Mouse (Mus musculus): Measurements from ENCODE around the gene Nme8. TPM values are rescaled to one million over a fixed set of nuclear protein-coding genes. Genes with fewer than 3 reads are reported as not detected.

The Nme8 gene
- total and polyA plus RNA-seq, 3 experiments = not detected

- no peak overlapping the region for H3K9ac ChIP-seq (ENCODE audit: control insufficient read depth, low read depth, low read length, poor library complexity, severe bottlenecking)
- no peak for DNase-seq (ENCODE audit: low read depth, low spot score)
- H3K9me3 ChIP-seq (replicated peaks; ENCODE audit: insufficient read depth, low read length) = no peaks in the 10 kb centered on the region
- H3K4me3 ChIP-seq (ENCODE audit: control insufficient read depth in 1 of 2, insufficient read depth in 1 of 2, low read depth in 2 of 2, low read length in 2 of 2) = no peak overlapping the region
- no peak for TF ChIP-seq EP300 (IDR thresholded peaks at IDR 0.05; ENCODE audit: low read depth in 1 of 2, low read length in 2 of 2)
- no peak for TF ChIP-seq MYB (IDR thresholded peaks at IDR 0.05; ENCODE audit: low read depth, low read length)
- no peak for TF ChIP-seq POLR2A (IDR thresholded peaks at IDR 0.05; ENCODE audit: control insufficient read depth in 1 of 2, insufficient read depth in 1 of 2, low read depth in 1 of 2, low read length in 2 of 2, poor library complexity in 1 of 2)
- H3K27ac ChIP-seq (ENCODE audit: control insufficient read depth, low read depth, low read length) = no peak overlapping the region
- no peaks in the 10 kb centered on the region for H3K36me3 ChIP-seq (ENCODE audit: control insufficient read depth in 1 of 2, insufficient read depth in 2 of 2, low read length in 2 of 2)
- no peaks in the 10 kb centered on the region for H3K79me2 ChIP-seq (ENCODE audit: control insufficient read depth, insufficient read depth, low read length, poor library complexity)
- H3K4me1 ChIP-seq (ENCODE audit: control insufficient read depth in 1 of 2, insufficient read depth in 2 of 2, low read length in 2 of 2) = no peaks in the 10 kb centered on the region
- peaks cover 5 to 10% of the 10 kb centered on the region in 2 experiments for H3K27me3 ChIP-seq (ENCODE audit: control insufficient read depth in 1 of 2, insufficient read depth in 2 of 2, low read length in 2 of 2)
Observed at GRCm38 (mm10) chr13:19682879-19683640, 14.5 kb downstream of the Nme8 start.

- Histone ChIP-seq H3K27ac (ENCODE audit: control insufficient read depth, low read depth, low read length) (no peak overlapping the region), H3K36me3 (ENCODE audit: control insufficient read depth in 1 of 2, insufficient read depth in 2 of 2, low read length in 2 of 2) (no peaks in the 10 kb centered on the region), H3K27me3 (ENCODE audit: control insufficient read depth in 1 of 2, insufficient read depth in 2 of 2, low read length in 2 of 2) (peaks cover 2% of the 10 kb centered on the region in 2 experiments; a peak in 3 of 4 replicates), H3K4me1 (ENCODE audit: control insufficient read depth in 1 of 2, insufficient read depth in 2 of 2, low read length in 2 of 2) (no peaks in the 10 kb centered on the region), H3K4me3 (ENCODE audit: control insufficient read depth in 1 of 2, insufficient read depth in 1 of 2, low read depth in 2 of 2, low read length in 2 of 2) (no peak overlapping the region), H3K9ac (ENCODE audit: control insufficient read depth, low read depth, low read length, poor library complexity, severe bottlenecking) (no peak overlapping the region), H3K79me2 (ENCODE audit: control insufficient read depth, insufficient read depth, low read length, poor library complexity) (no peaks in the 10 kb centered on the region), H3K9me3 (replicated peaks; ENCODE audit: insufficient read depth, low read length) (no peaks in the 10 kb centered on the region)
- TF ChIP-seq MEF2A (IDR thresholded peaks at IDR 0.05; ENCODE audit: extremely low read depth, insufficient replicate concordance, low read depth, low read length, poor library complexity, severe bottlenecking) = no peak
- TF ChIP-seq ZNF384 (IDR thresholded peaks at IDR 0.05; ENCODE audit: low read depth, low read length) = no peak
- TF ChIP-seq RAD21 (IDR thresholded peaks at IDR 0.05; ENCODE audit: low read depth, low read length) = no peak
- TF ChIP-seq CTCF (IDR thresholded peaks at IDR 0.05 in 2 of 3, conservative IDR thresholded peaks at IDR 0.05 in 1 of 3; ENCODE audit: control insufficient read depth in 1 of 3, insufficient read depth in 1 of 3, low read depth in 2 of 3, low read length in 3 of 3, poor library complexity in 1 of 3, severe bottlenecking in 1 of 3) = no peak
- TF ChIP-seq MAZ (IDR thresholded peaks at IDR 0.05; ENCODE audit: low read depth, low read length) = no peak
- TF ChIP-seq POLR2A (IDR thresholded peaks at IDR 0.05; ENCODE audit: control insufficient read depth in 1 of 2, insufficient read depth in 1 of 2, low read depth in 1 of 2, low read length in 2 of 2, poor library complexity in 1 of 2) = no peak
- no peak for TF ChIP-seq ZC3H11A (IDR thresholded peaks at IDR 0.05; ENCODE audit: low read depth, low read length)
- no peak for TF ChIP-seq TAL1 (IDR thresholded peaks at IDR 0.05; ENCODE audit: low read length)
- no peak for TF ChIP-seq E2F4 (IDR thresholded peaks at IDR 0.05; ENCODE audit: borderline replicate concordance, low read depth, low read length)
- no peak for TF ChIP-seq USF1 (IDR thresholded peaks at IDR 0.05; ENCODE audit: low read depth, low read length)
- no peak for TF ChIP-seq TCF12 (IDR thresholded peaks at IDR 0.05; ENCODE audit: low read depth, low read length)
- no peak for TF ChIP-seq MXI1 (IDR thresholded peaks at IDR 0.05; ENCODE audit: low read depth, low read length)
- TF ChIP-seq ZKSCAN1 (IDR thresholded peaks at IDR 0.05; ENCODE audit: low read depth, low read length) = no peak
- no peak for TF ChIP-seq SMC3 (IDR thresholded peaks at IDR 0.05; ENCODE audit: low read depth, low read length)
- TF ChIP-seq BHLHE40 (IDR thresholded peaks at IDR 0.05; ENCODE audit: borderline replicate concordance, low read depth, low read length) = no peak
- no peak for TF ChIP-seq UBTF (IDR thresholded peaks at IDR 0.05; ENCODE audit: borderline replicate concordance, insufficient read depth, low read depth, low read length)
- no peak for TF ChIP-seq CHD1 (IDR thresholded peaks at IDR 0.05; ENCODE audit: low read depth, low read length)
- TF ChIP-seq POLR2AphosphoS5 (IDR thresholded peaks at IDR 0.05; ENCODE audit: borderline replicate concordance, low read depth, low read length) = no peak
- no peak for TF ChIP-seq RCOR1 (IDR thresholded peaks at IDR 0.05; ENCODE audit: low read depth, low read length)
- no peak for TF ChIP-seq SIN3A (IDR thresholded peaks at IDR 0.05; ENCODE audit: low read length)
- DNase-seq (ENCODE audit: low read depth, low spot score) = no peak
Observed at GRCm38 (mm10) chr13:19674601-19675000, 23.0 kb downstream of the Nme8 start.
